Mouse (Mus musculus) ES-E14 (cell line): ENCODE results near the gene Ctnnd2.

Experiments used
- CHD2 ChIP-seq: IDR thresholded peaks from 2 replicates; pipeline ENCODE4 v1.6.1; 2014; ENCODE audit warnings: mild to moderate bottlenecking, low read depth, low read length, inconsistent platforms
- HCFC1 ChIP-seq: IDR thresholded peaks from 2 replicates; pipeline ENCODE4 v1.6.1; 2012; ENCODE audit warnings: low read length, inconsistent platforms, borderline replicate concordance; ENCODE audit not compliant: insufficient read depth
- MAFK ChIP-seq: IDR thresholded peaks from 2 replicates; pipeline ENCODE4 v1.6.1; 2014; ENCODE audit warnings: mild to moderate bottlenecking, low read depth, low read length, inconsistent platforms; ENCODE audit not compliant: insufficient read depth
- ZC3H11A ChIP-seq: IDR thresholded peaks from 2 replicates; pipeline ENCODE4 v1.6.1; 2012; ENCODE audit warnings: low read depth, mild to moderate bottlenecking, inconsistent platforms, low read length, borderline replicate concordance

DNA sequence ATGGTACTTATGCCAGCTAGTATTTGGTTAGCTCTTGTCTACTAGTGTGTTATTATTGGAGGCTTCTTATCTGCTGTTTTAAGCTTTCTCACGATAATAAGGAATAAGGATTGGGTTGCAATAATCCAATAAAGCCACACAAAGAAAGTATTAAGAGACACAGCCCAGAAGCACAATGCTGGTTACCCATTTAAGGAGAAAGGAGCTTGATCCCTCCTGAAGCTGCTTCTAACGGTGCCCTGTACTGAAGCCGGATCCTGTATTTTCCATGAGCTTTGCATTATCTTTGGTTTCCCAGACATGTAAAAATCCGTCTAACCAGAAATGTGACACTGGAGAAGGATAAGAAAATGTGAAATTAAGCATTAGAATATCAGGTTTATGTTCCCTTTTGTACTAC, 565.8 kb downstream of the Ctnnd2 start:
- no peak for TF ChIP-seq CHD2
- no peak for TF ChIP-seq ZC3H11A
- TF ChIP-seq MAFK = no peak
- TF ChIP-seq HCFC1 = no peak
